11 mouse cellular contexts compared by ENCODE assay signal in the genomic region with DNA sequence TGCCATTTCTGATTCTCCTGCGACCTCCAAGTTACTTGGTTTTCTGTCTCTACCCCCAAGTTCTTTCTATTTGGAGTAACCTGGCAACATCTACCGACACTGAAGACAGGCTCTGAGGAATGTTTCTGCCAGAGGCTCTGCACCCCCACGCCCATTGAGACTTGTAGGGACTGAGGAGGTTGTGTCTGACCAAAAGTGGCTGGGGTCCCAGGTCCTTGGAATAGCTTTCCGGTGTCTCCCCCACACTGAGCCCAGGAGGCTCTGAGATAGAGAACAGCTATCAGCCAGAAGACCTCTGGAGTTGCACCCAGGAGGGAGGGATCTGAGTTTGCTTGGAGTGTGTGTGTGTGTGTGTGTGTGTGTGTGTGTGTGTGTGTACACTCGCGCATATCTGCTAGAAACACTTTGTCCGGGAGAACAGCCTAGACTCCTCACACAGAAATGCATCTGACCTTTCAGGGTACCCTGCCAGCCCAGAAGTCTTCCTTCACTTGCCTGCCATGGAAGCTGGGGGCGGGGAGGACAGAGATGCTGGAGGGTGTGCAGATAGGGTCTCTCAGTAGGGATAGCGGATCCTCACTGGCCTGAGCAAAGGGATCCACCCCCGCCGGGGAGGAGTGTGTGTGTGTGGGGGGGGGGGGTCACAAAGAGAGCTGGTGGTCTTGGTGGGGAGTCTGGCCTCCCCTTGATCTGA. TPM values are rescaled to one million over a fixed set of nuclear protein-coding genes. Genes with fewer than 3 reads are reported as not detected.
A peak's percentile ranks its signal among the peaks of the same experiment; 100 is the strongest.
DNase-seq lines count a peak whose midpoint lies in the region; ATAC-seq and TF ChIP-seq lines count a peak whose summit lies in the region.
"Had no signal": no experiment of that assay in that cellular context is flagged by ENCODE, and none has a peak within 500 bp of the region (broad histone marks: within the 10 kb centered on the region; RNA-seq: fewer than 3 reads in every experiment).

No protein-coding gene starts in this region.

- H3K36me3 ChIP-seq in forebrain, embryonic 10.5 days (replicated peaks): no peaks in the 10 kb centered on the region
- H3K36me3 ChIP-seq in forebrain, embryonic 16.5 days (ENCODE audit: control insufficient read depth, insufficient read depth): no peaks in the 10 kb centered on the region
- H3K36me3 ChIP-seq in intestine, embryonic 14.5 days (ENCODE audit: control insufficient read depth, insufficient read depth, low read length): no peaks in the 10 kb centered on the region
- H3K36me3 ChIP-seq in intestine, postnatal 0 days (ENCODE audit: control insufficient read depth, insufficient read depth): no peaks in the 10 kb centered on the region
- no peaks in the 10 kb centered on the region for H3K36me3 ChIP-seq in megakaryocyte, embryonic 14.5 days (replicated peaks; ENCODE audit: low read length)
- H3K36me3 ChIP-seq in stomach, embryonic 14.5 days (ENCODE audit: control insufficient read depth, insufficient read depth, low read length): no peaks in the 10 kb centered on the region

- H3K9ac ChIP-seq in forebrain, embryonic 16.5 days (replicated peaks; ENCODE audit: low read depth, low read length): no peak overlapping the region
- no peak overlapping the region for H3K9ac ChIP-seq in intestine, embryonic 14.5 days (ENCODE audit: low read length)
- H3K9ac ChIP-seq in intestine, postnatal 0 days (ENCODE audit: low read depth, low read length): no peak overlapping the region
- no peak overlapping the region for H3K9ac ChIP-seq in stomach, embryonic 14.5 days (replicated peaks; ENCODE audit: low read depth, low read length)

- WGBS in forebrain, embryonic 10.5 days: 35% methylated on average over 11 of the region's 11 CpGs
- WGBS in forebrain, embryonic 16.5 days: 37% methylated on average over 11 of the region's 11 CpGs
- 26% methylated on average over 11 of the region's 11 CpGs for WGBS in intestine, embryonic 14.5 days
- WGBS in intestine, postnatal 0 days: 28% methylated on average over 11 of the region's 11 CpGs
- WGBS in stomach, embryonic 14.5 days: 28% methylated on average over 11 of the region's 11 CpGs

- DNase-seq in forebrain, embryonic 10.5 days (ENCODE audit: extremely low spot score, low spot score): no peak
- DNase-seq in intestine, embryonic 14.5 days (ENCODE audit: low spot score): no peak
- no peak for DNase-seq in right cerebral cortex, postnatal 14 days
- DNase-seq: adrenal gland, adult 8-10 months; cerebellum, adult 11 months had no signal

- peaks cover 92% of the 10 kb centered on the region for H3K27me3 ChIP-seq in forebrain, embryonic 10.5 days (ENCODE audit: poor library complexity, severe bottlenecking)
- H3K27me3 ChIP-seq in forebrain, embryonic 16.5 days (replicated peaks; ENCODE audit: control insufficient read depth, insufficient read depth, low read length): peaks cover 27% of the 10 kb centered on the region
- peaks cover 36% of the 10 kb centered on the region for H3K27me3 ChIP-seq in intestine, embryonic 14.5 days (replicated peaks; ENCODE audit: control insufficient read depth, insufficient read depth, low read length)
- H3K27me3 ChIP-seq in intestine, postnatal 0 days (replicated peaks; ENCODE audit: control insufficient read depth, insufficient read depth, low read length): peaks cover 47% of the 10 kb centered on the region
- H3K27me3 ChIP-seq in megakaryocyte, embryonic 14.5 days (replicated peaks): peaks cover 84% of the 10 kb centered on the region
- H3K27me3 ChIP-seq in stomach, embryonic 14.5 days (ENCODE audit: control insufficient read depth, insufficient read depth, low read length): no peaks in the 10 kb centered on the region; the same call in 1 of the 2 replicates

- H3K4me3 ChIP-seq in forebrain, embryonic 10.5 days: peak overlapping the region; percentile 46; the same call in 1 of the 2 replicates
- no peak overlapping the region for H3K4me3 ChIP-seq in forebrain, embryonic 16.5 days (replicated peaks; ENCODE audit: low read length)
- H3K4me3 ChIP-seq in intestine, embryonic 14.5 days (ENCODE audit: low read depth, low read length): peak overlapping the region; percentile 41
- no peak overlapping the region for H3K4me3 ChIP-seq in intestine, postnatal 0 days (ENCODE audit: low read depth, low read length)
- H3K4me3 ChIP-seq in megakaryocyte, embryonic 14.5 days (replicated peaks): peak overlapping the region; percentile 86
- H3K4me3 ChIP-seq in stomach, embryonic 14.5 days (ENCODE audit: low read depth, low read length): peak overlapping the region; percentile 37; the same call in 1 of the 2 replicates

- no peak overlapping the region for H3K27ac ChIP-seq in forebrain, embryonic 10.5 days
- no peak overlapping the region for H3K27ac ChIP-seq in forebrain, embryonic 16.5 days (ENCODE audit: low read length)
- H3K27ac ChIP-seq in intestine, embryonic 14.5 days (ENCODE audit: low read depth): no peak overlapping the region
- no peak overlapping the region for H3K27ac ChIP-seq in intestine, postnatal 0 days (ENCODE audit: low read depth, low read length)
- peak overlapping the region; percentile 44; the same call in 1 of the 2 replicates for H3K27ac ChIP-seq in stomach, embryonic 14.5 days (ENCODE audit: low read length)

- H3K4me1 ChIP-seq in forebrain, embryonic 10.5 days: peaks cover 39% of the 10 kb centered on the region
- H3K4me1 ChIP-seq in forebrain, embryonic 16.5 days (replicated peaks; ENCODE audit: control insufficient read depth, insufficient read depth, low read length): peaks cover 4% of the 10 kb centered on the region; the same call in 1 of the 2 replicates
- 0 out of 2 replicates have a peak, but pooled peaks cover 5% of the 10 kb centered on the region for H3K4me1 ChIP-seq in intestine, embryonic 14.5 days (replicated peaks; ENCODE audit: control insufficient read depth, insufficient read depth, low read length)
- H3K4me1 ChIP-seq in intestine, postnatal 0 days (replicated peaks; ENCODE audit: control insufficient read depth, insufficient read depth, low read length): no peaks in the 10 kb centered on the region; the same call in 1 of the 2 replicates
- H3K4me1 ChIP-seq in megakaryocyte, embryonic 14.5 days: peaks cover 27% of the 10 kb centered on the region
- H3K4me1 ChIP-seq in stomach, embryonic 14.5 days (ENCODE audit: control insufficient read depth, insufficient read depth, low read length): peaks cover 7% of the 10 kb centered on the region

- no peak for TF ChIP-seq CTCF in intestine, postnatal 0 days (IDR thresholded peaks at IDR 0.05; ENCODE audit: low read depth)

- peaks cover 6% of the 10 kb centered on the region; the same call in 1 of the 2 replicates for H3K9me3 ChIP-seq in forebrain, embryonic 10.5 days
- H3K9me3 ChIP-seq in forebrain, embryonic 16.5 days (ENCODE audit: control insufficient read depth, low read length): peaks cover 6% of the 10 kb centered on the region; the same call in 1 of the 2 replicates
- H3K9me3 ChIP-seq in intestine, embryonic 14.5 days (ENCODE audit: control insufficient read depth, low read length): no peaks in the 10 kb centered on the region
- no peaks in the 10 kb centered on the region for H3K9me3 ChIP-seq in intestine, postnatal 0 days (ENCODE audit: control insufficient read depth)
- peaks cover 9% of the 10 kb centered on the region for H3K9me3 ChIP-seq in megakaryocyte, embryonic 14.5 days
- H3K9me3 ChIP-seq in stomach, embryonic 14.5 days (ENCODE audit: control insufficient read depth, low read depth, low read length): no peaks in the 10 kb centered on the region

- H3K4me2 ChIP-seq in forebrain, embryonic 16.5 days (ENCODE audit: low read length): no peak overlapping the region
- peak overlapping the region; percentile 57 for H3K4me2 ChIP-seq in intestine, embryonic 14.5 days (ENCODE audit: low read length)
- no peak overlapping the region for H3K4me2 ChIP-seq in intestine, postnatal 0 days (replicated peaks; ENCODE audit: low read depth)
- H3K4me2 ChIP-seq in stomach, embryonic 14.5 days (replicated peaks; ENCODE audit: low read depth, low read length): peak overlapping the region; percentile 74

- ATAC-seq in forebrain, embryonic 16.5 days: no peak
- ATAC-seq in intestine, embryonic 14.5 days (replicated peaks; ENCODE audit: low FRiP score, low TSS enrichment, low read depth): no peak
- no peak for ATAC-seq in intestine, postnatal 0 days
- no peak for ATAC-seq in megakaryocyte, adult 5-6 weeks (ENCODE audit: poor library complexity, severe bottlenecking)
- ATAC-seq in stomach, embryonic 14.5 days (ENCODE audit: insufficient number of reproducible peaks, insufficient read depth, low FRiP score, low read depth): peak; percentile 30

RNA-seq across cellular contexts. Expression of gene Col8a2, which starts 0.9 kb away (rescaled TPM):
- 5.9 and 6.8 TPM in 2 replicates for polyA plus RNA-seq in forebrain, embryonic 10.5 days (2016; fragmentation: Nextera tagmentation; extraction: Ambion mirVana)
- polyA plus RNA-seq in forebrain, embryonic 16.5 days (2015; fragmentation: Nextera tagmentation; extraction: Ambion mirVana): 2.1 and 3.6 TPM in 2 replicates
- polyA plus RNA-seq in intestine, embryonic 14.5 days (2014; fragmentation: Nextera tagmentation; extraction: Ambion mirVana): 5.3 and 6.7 TPM in 2 replicates
- 1.5 and 2.2 TPM in 2 replicates for polyA plus RNA-seq in intestine, postnatal 0 days (2015; fragmentation: Nextera tagmentation; extraction: Ambion mirVana)
- not detected in 2 replicates for polyA plus RNA-seq in megakaryocyte, embryonic 14.5 days (2012; ENCODE audit: insufficient read depth, low replicate concordance)
- total RNA-seq in megakaryocyte, adult 5-6 weeks (2015): not detected in 2 replicates
- total RNA-seq in megakaryocyte, adult 5-6 weeks (2017): not detected in 2 replicates
- polyA plus RNA-seq in stomach, embryonic 14.5 days (2014; fragmentation: Nextera tagmentation; extraction: Ambion mirVana): 10.2 and 10.8 TPM in 2 replicates

RNA-seq across cellular contexts. Expression of gene Trappc3, which starts 25.3 kb away (rescaled TPM):
- polyA plus RNA-seq in forebrain, embryonic 10.5 days (2016; fragmentation: Nextera tagmentation; extraction: Ambion mirVana): 84.8 and 86.8 TPM in 2 replicates
- polyA plus RNA-seq in forebrain, embryonic 16.5 days (2015; fragmentation: Nextera tagmentation; extraction: Ambion mirVana): 179 and 192 TPM in 2 replicates
- 20.5 and 24.6 TPM in 2 replicates for polyA plus RNA-seq in intestine, embryonic 14.5 days (2014; fragmentation: Nextera tagmentation; extraction: Ambion mirVana)
- 115 and 126 TPM in 2 replicates for polyA plus RNA-seq in intestine, postnatal 0 days (2015; fragmentation: Nextera tagmentation; extraction: Ambion mirVana)
- 4.8 and 29.6 TPM in 2 replicates for polyA plus RNA-seq in megakaryocyte, embryonic 14.5 days (2012; ENCODE audit: insufficient read depth, low replicate concordance)
- 30.1 and 40.9 TPM in 2 replicates for total RNA-seq in megakaryocyte, adult 5-6 weeks (2015)
- 56.3 and 58.6 TPM in 2 replicates for total RNA-seq in megakaryocyte, adult 5-6 weeks (2017)
- polyA plus RNA-seq in stomach, embryonic 14.5 days (2014; fragmentation: Nextera tagmentation; extraction: Ambion mirVana): 14.7 and 17.1 TPM in 2 replicates

RNA-seq across cellular contexts. Expression of gene Map7d1, which starts 31.3 kb away (rescaled TPM):
- 45.6 and 47.1 TPM in 2 replicates for polyA plus RNA-seq in forebrain, embryonic 10.5 days (2016; fragmentation: Nextera tagmentation; extraction: Ambion mirVana)
- 64.7 and 68.7 TPM in 2 replicates for polyA plus RNA-seq in forebrain, embryonic 16.5 days (2015; fragmentation: Nextera tagmentation; extraction: Ambion mirVana)
- 37.8 and 38.0 TPM in 2 replicates for polyA plus RNA-seq in intestine, embryonic 14.5 days (2014; fragmentation: Nextera tagmentation; extraction: Ambion mirVana)
- 11.7 and 12.2 TPM in 2 replicates for polyA plus RNA-seq in intestine, postnatal 0 days (2015; fragmentation: Nextera tagmentation; extraction: Ambion mirVana)
- 90.9 and 105 TPM in 2 replicates for polyA plus RNA-seq in megakaryocyte, embryonic 14.5 days (2012; ENCODE audit: insufficient read depth, low replicate concordance)
- 43.9 and 45.9 TPM in 2 replicates for total RNA-seq in megakaryocyte, adult 5-6 weeks (2015)
- 60.7 and 71.3 TPM in 2 replicates for total RNA-seq in megakaryocyte, adult 5-6 weeks (2017)
- polyA plus RNA-seq in stomach, embryonic 14.5 days (2014; fragmentation: Nextera tagmentation; extraction: Ambion mirVana): 37.2 and 38.7 TPM in 2 replicates

RNA-seq across cellular contexts. Expression of gene Adprhl2, which starts 34.1 kb away (rescaled TPM):
- polyA plus RNA-seq in forebrain, embryonic 10.5 days (2016; fragmentation: Nextera tagmentation; extraction: Ambion mirVana): 91.6 TPM in 2 replicates
- 81.7 and 88.1 TPM in 2 replicates for polyA plus RNA-seq in forebrain, embryonic 16.5 days (2015; fragmentation: Nextera tagmentation; extraction: Ambion mirVana)
- 49.3 and 50.9 TPM in 2 replicates for polyA plus RNA-seq in intestine, embryonic 14.5 days (2014; fragmentation: Nextera tagmentation; extraction: Ambion mirVana)
- 41.7 and 43.0 TPM in 2 replicates for polyA plus RNA-seq in intestine, postnatal 0 days (2015; fragmentation: Nextera tagmentation; extraction: Ambion mirVana)
- polyA plus RNA-seq in megakaryocyte, embryonic 14.5 days (2012; ENCODE audit: insufficient read depth, low replicate concordance): 28.0 and 35.0 TPM in 2 replicates
- 5.6 and 8.2 TPM in 2 replicates for total RNA-seq in megakaryocyte, adult 5-6 weeks (2015)
- 10.7 and 21.7 TPM in 2 replicates for total RNA-seq in megakaryocyte, adult 5-6 weeks (2017)
- polyA plus RNA-seq in stomach, embryonic 14.5 days (2014; fragmentation: Nextera tagmentation; extraction: Ambion mirVana): 48.5 and 50.4 TPM in 2 replicates

RNA-seq across cellular contexts. Expression of gene Tekt2, which starts 38.0 kb away (rescaled TPM):
- polyA plus RNA-seq in forebrain, embryonic 10.5 days (2016; fragmentation: Nextera tagmentation; extraction: Ambion mirVana): 2.3 TPM in 2 replicates
- polyA plus RNA-seq in forebrain, embryonic 16.5 days (2015; fragmentation: Nextera tagmentation; extraction: Ambion mirVana): 15.1 and 15.3 TPM in 2 replicates
- 7.6 and 9.3 TPM in 2 replicates for polyA plus RNA-seq in intestine, embryonic 14.5 days (2014; fragmentation: Nextera tagmentation; extraction: Ambion mirVana)
- polyA plus RNA-seq in intestine, postnatal 0 days (2015; fragmentation: Nextera tagmentation; extraction: Ambion mirVana): 1.6 and 2.1 TPM in 2 replicates
- not detected in 2 replicates for polyA plus RNA-seq in megakaryocyte, embryonic 14.5 days (2012; ENCODE audit: insufficient read depth, low replicate concordance)
- total RNA-seq in megakaryocyte, adult 5-6 weeks (2015): 0.38 TPM in 1 of 2 replicates, not detected in the other
- not detected in 2 replicates for total RNA-seq in megakaryocyte, adult 5-6 weeks (2017)
- 9.4 and 11.9 TPM in 2 replicates for polyA plus RNA-seq in stomach, embryonic 14.5 days (2014; fragmentation: Nextera tagmentation; extraction: Ambion mirVana)
- total RNA-seq: monocyte, adult 5-6 weeks had no signal

Comparison
In these comparisons a context has a peak if more than half of its experiments do, and no peak if none do; other contexts are left out.
1. H3K4me3 ChIP-seq: peak in forebrain, embryonic 10.5 days (single experiment), intestine, embryonic 14.5 days (single experiment), megakaryocyte, embryonic 14.5 days (single experiment) and stomach, embryonic 14.5 days (single experiment); none in forebrain, embryonic 16.5 days (single experiment) and intestine, postnatal 0 days (single experiment).
2. H3K4me2 ChIP-seq: peak in intestine, embryonic 14.5 days (single experiment) and stomach, embryonic 14.5 days (single experiment); none in forebrain, embryonic 16.5 days (single experiment) and intestine, postnatal 0 days (single experiment).